Mouse (Mus musculus): ENCODE data around the gene Rab7b. TPM values are rescaled to one million over a fixed set of nuclear protein-coding genes. Genes with fewer than 3 reads are reported as not detected.

The Rab7b gene
- polyA plus RNA-seq, 1 experiment from 2014 or later, result 338 TPM

DNA sequence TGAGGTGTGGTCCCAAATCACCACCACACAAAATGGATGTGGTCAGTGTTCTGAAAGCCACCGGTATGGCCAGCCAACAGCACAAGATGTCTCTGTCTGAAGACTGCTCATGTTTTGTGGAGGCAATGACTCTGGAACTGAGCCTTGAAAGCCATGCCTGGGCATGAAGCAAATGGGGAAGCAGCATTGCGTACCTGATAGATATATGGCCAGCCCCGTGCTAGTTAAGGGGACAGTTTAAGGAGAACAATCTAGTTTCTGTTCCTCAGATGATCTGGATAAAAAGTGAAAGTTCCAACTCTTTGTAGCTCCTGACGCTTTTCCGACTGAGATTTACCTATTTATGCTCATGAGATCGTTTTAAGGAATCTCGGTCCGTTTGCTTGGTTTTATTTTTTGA is 17.4 kb upstream of the Rab7b start:
- no peaks in the 10 kb centered on the region for H3K36me3 ChIP-seq (ENCODE audit: inconsistent target)
- no peaks in the 10 kb centered on the region for H3K79me2 ChIP-seq (ENCODE audit: inconsistent target)
- H3K4me3 ChIP-seq (ENCODE audit: inconsistent target), result no peak overlapping the region
- WGBS (ENCODE audit: missing documents), result 34% methylated on average over 8 of the region's 8 CpGs
- 0 out of 2 replicates have a peak overlapping the region, but pooled peaks have one; percentile 12 for H3K27ac ChIP-seq

DNA sequence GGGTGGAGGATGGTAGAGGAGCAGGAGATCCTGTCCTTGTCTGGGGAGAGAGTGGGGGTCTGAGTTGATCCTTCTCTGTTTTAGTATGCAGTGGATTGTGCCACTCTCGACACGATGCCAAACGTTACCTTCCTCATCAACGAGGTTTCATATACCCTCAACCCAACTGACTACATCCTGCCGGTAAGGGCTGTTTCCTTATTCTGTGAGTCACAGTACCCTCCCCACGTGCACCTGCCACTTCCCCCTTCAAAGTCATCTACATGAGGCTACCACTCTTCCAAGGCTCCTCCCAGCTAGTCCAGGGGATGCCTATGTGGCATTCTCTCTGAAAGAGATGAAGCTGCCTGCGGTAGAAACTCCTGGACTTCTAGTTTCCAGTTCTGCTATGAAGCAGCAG is 16.1 kb upstream of the Rab7b start:
- no peak overlapping the region for H3K4me3 ChIP-seq (ENCODE audit: inconsistent target)
- 9% methylated on average over 7 of the region's 7 CpGs for WGBS (ENCODE audit: missing documents)
- no peak overlapping the region for H3K27ac ChIP-seq
- no peaks in the 10 kb centered on the region for H3K79me2 ChIP-seq (ENCODE audit: inconsistent target)
- H3K36me3 ChIP-seq (ENCODE audit: inconsistent target), result no peaks in the 10 kb centered on the region

DNA sequence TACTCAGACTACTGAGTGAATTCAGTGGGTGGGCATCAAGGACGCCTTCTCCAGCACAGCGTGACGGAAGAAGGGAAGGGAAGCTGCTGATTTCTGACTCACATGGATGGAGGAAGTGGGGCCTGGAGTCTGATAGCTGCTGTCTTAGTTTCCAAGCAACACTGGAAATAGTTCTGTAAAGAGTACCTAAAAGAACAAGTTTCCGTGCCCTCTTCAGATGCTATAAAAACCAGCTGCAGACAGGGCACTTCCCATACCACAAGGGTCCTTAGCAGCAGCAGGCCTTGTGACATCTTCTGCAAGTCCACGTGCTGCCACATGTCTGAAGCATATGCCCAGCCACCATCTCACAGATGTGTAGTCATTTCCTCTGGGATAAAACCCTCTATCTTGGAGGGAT is 8.9 kb upstream of the Rab7b start:
- 26% methylated on average over 5 of the region's 5 CpGs for whole genome bisulfite sequencing (ENCODE audit: missing documents)

DNA sequence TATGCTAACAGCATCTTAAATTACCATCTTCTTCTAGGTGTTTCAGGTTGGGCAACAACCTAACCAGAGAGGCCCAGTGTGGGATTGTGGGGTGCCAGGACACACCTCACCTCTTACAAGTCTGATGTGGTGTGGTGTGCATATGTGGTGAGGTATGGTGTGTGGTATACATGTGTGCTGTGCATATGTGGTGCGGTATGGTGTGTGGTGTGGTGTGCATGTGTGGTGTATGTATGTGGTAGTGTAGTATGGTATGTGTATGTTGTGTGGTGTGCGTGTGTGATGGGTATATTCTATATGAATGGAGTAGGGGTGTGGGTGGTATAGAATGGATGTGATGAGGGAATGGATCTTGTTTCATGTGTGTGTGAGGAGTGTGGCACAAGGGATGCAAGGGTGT is 756 bp upstream of the Rab7b start:
- peak overlapping the region; percentile 99; the same call in 1 of the 2 replicates for H3K27ac ChIP-seq
- 0 out of 2 replicates have a peak, but pooled peaks cover 3% of the 10 kb centered on the region for H3K36me3 ChIP-seq (ENCODE audit: inconsistent target)
- 93% methylated on average over 2 of the region's 2 CpGs for WGBS (ENCODE audit: missing documents)
- H3K4me3 ChIP-seq (ENCODE audit: inconsistent target), result no peak overlapping the region
- H3K79me2 ChIP-seq (ENCODE audit: inconsistent target), result peaks cover 37% of the 10 kb centered on the region

More for the DNA sequence above, 8.9 kb upstream of the Rab7b start:
- Histone ChIP-seq H3K36me3 (ENCODE audit: inconsistent target) (no peaks in the 10 kb centered on the region), H3K79me2 (ENCODE audit: inconsistent target) (no peaks in the 10 kb centered on the region), H3K27ac (peak overlapping the region; percentile 79), H3K4me3 (ENCODE audit: inconsistent target) (no peak overlapping the region)

DNA sequence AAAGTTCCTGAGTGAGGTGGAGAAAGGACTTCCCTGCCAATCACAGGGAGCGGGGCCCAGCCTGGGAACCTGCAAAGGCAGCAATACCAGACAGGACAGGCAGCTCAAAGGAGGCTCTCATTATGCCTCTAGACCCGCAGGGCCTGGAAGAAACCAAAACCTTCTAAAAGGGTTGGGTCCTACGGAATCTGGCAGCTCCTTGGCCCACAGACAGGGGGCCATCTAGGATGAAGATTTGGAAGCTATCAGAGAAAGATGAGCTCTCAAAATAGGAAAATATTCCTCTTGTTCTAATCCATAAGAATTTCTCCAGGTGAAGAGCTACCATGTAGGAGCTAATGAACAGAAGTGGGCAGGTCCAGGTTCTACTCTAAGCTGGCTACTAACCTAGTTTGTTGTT is 521 bp downstream of the Rab7b start:
- WGBS (ENCODE audit: missing documents), result 54% methylated on average over 3 of the region's 3 CpGs
- Histone ChIP-seq H3K36me3 (ENCODE audit: inconsistent target) (0 out of 2 replicates have a peak, but pooled peaks cover 8% of the 10 kb centered on the region), H3K4me3 (ENCODE audit: inconsistent target) (peak overlapping the region; percentile 74), H3K27ac (peak overlapping the region; percentile 99), H3K79me2 (ENCODE audit: inconsistent target) (peaks cover 50% of the 10 kb centered on the region)

DNA sequence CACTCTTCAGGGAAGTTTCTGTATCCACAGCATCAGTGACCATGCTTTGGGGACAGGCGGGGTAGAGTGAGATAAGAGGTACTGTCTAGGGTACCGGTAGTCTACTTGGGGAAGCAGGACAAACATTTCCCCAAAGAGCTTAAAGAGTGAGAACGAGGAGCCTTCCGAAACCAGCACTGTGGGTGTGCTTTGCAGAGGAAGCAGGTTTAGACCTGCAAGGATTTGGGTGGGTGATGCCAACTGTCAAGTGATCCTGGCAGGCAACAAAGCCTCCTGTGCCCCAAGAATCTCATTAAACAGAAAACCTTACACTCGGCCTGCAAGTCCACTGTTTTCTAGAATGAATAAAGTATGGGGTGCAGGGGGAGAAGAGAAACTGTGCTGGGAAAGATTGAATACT is 1.4 kb downstream of the Rab7b start:
- WGBS (ENCODE audit: missing documents), result 32% methylated on average over 5 of the region's 5 CpGs
- Histone ChIP-seq H3K36me3 (ENCODE audit: inconsistent target) (peaks cover 9% of the 10 kb centered on the region; the same call in 1 of the 2 replicates), H3K4me3 (ENCODE audit: inconsistent target) (peak overlapping the region; percentile 74), H3K79me2 (ENCODE audit: inconsistent target) (peaks cover 58% of the 10 kb centered on the region), H3K27ac (peak overlapping the region; percentile 99)

DNA sequence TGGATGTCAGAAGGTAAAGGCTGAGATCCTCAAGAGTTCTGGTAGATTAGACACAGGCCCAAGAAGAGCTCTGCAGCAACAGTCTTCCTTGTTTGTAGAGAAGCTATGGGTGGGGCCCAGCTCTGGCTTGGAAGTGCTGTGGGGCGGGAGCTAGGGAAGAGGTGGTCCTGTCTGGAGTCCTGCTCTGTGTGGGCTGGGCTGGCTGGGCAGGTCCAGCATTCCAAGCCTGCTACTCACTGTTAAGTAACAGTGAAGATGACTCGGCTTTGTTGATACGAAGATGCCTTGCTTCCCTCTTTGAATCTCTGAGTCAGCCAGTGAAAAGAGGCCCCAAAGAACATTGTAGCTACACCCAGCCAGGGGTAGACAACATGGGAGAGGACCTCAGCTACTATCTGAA is 1.9 kb downstream of the Rab7b start:
- Histone ChIP-seq H3K36me3 (ENCODE audit: inconsistent target) (peaks cover 15% of the 10 kb centered on the region; the same call in 1 of the 2 replicates), H3K27ac (peak overlapping the region; percentile 99), H3K79me2 (ENCODE audit: inconsistent target) (peaks cover 64% of the 10 kb centered on the region), H3K4me3 (ENCODE audit: inconsistent target) (peak overlapping the region; percentile 74)
- WGBS (ENCODE audit: missing documents), result 7% methylated on average over 3 of the region's 3 CpGs

DNA sequence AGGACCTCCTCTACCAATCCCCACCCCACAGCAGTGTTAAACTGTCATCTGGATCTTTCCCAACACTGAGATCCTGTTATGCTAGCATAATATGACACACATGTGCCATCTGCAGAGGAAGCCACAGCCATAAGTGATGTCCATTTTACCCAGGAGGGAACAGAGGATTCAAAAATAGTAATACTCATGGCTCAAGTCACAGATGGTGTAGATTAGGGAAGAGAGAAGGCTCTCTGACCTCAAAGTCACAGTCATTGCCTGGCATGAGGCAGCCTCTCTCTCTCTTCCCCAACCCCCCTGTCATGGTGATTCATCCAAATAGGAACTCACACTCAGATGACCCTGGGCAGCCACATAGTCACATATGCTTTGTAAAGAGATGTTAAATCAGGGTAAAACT is 2.9 kb downstream of the Rab7b start:
- H3K4me3 ChIP-seq (ENCODE audit: inconsistent target), result peak overlapping the region; percentile 74; the same call in 1 of the 2 replicates
- H3K27ac ChIP-seq, result peak overlapping the region; percentile 99
- peaks cover 73% of the 10 kb centered on the region for H3K79me2 ChIP-seq (ENCODE audit: inconsistent target)
- H3K36me3 ChIP-seq (ENCODE audit: inconsistent target), result peaks cover 24% of the 10 kb centered on the region; the same call in 1 of the 2 replicates

DNA sequence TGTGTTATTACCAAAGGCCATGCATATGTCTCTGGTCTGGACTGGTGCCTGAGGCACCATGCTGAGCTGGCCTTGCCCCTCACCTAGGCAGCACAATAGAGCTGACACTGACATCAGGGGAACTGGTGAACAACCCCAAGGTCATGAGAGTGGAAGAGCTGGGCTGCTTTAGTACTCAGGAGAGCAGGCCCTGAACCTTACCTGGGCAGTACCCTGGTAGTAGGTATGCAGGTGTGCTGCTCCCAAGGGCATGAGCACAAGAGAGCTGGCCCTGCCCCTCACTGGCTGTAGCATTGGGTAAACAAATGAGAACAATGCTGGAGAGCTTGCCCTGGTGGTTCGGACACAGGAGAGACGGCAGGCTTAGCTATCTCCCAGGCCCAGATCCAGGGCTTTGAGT is 6.8 kb downstream of the Rab7b start:
- peaks cover 76% of the 10 kb centered on the region for H3K79me2 ChIP-seq (ENCODE audit: inconsistent target)
- no peak overlapping the region for H3K27ac ChIP-seq
- 92% methylated on average over 2 of the region's 2 CpGs for WGBS (ENCODE audit: missing documents)
- H3K36me3 ChIP-seq (ENCODE audit: inconsistent target), result peaks cover 53% of the 10 kb centered on the region; the same call in 1 of the 2 replicates
- no peak overlapping the region for H3K4me3 ChIP-seq (ENCODE audit: inconsistent target)

DNA sequence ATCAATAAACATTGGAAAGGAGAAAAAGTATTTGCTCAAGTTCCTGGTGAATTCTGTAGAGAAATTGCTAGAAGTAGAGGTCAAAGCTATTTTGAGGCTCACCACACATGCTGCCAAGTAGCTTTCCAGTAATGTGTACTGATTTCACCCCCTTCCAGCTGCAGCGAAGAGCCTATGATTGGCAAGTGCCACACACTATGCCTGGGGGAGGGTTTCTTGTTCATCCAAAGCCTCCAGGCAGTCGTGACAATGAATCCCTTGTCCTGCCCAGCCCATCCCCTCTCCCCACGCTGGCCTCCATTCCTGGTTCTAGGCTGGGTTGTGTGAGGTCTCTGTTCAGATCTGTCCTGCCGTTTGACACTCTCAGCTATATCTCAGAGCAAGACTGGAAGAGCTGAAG is 7.8 kb downstream of the Rab7b start:
- Histone ChIP-seq H3K79me2 (ENCODE audit: inconsistent target) (peaks cover 78% of the 10 kb centered on the region), H3K36me3 (ENCODE audit: inconsistent target) (peaks cover 53% of the 10 kb centered on the region; the same call in 1 of the 2 replicates), H3K27ac (no peak overlapping the region), H3K4me3 (ENCODE audit: inconsistent target) (no peak overlapping the region)
- WGBS (ENCODE audit: missing documents), result 97% methylated on average over 4 of the region's 4 CpGs

DNA sequence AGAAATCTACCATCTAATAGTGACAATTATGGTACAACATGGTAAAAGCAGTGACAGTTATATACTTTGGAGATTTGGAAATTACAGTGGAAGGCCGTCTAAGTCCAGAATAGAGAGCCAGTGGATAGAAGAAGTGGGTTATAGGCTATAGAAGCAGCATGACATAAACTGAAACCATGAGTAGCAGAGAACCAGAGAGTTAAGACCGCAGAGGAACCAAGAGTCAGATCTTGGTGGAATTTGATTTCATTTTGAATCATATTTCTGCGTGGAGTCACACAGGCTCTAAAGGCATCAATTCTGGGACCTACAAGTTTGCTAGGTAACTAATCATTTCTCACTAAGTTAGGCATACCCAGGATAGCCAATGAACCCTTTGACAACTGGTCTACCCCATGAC is 10.3 kb downstream of the Rab7b start:
- no peak overlapping the region for H3K4me3 ChIP-seq (ENCODE audit: inconsistent target)
- peak overlapping the region; percentile 88 for H3K27ac ChIP-seq
- 94% methylated on average over 3 of the region's 3 CpGs for WGBS (ENCODE audit: missing documents)
- peaks cover 55% of the 10 kb centered on the region for H3K79me2 ChIP-seq (ENCODE audit: inconsistent target)
- peaks cover 46% of the 10 kb centered on the region; the same call in 1 of the 2 replicates for H3K36me3 ChIP-seq (ENCODE audit: inconsistent target)

DNA sequence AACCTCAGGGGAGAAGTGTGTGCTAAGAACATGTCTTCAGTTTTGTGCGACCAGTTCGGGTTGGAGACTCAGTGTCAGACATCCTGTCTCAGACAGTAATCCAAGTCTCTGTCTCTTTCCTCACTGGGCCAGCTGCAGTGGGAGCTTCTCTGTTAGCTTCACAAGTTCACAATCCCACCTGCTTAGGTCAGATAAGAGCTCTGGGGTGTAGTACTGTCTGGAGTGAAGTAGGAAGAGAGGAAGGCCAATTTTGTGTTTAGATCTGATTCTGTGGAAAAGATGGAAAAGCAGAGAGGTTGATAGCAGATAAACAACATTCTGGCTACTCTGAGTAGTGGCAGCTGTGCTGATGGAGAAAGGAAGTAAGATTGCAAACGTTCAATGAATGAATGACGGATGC is 11.1 kb downstream of the Rab7b start:
- Histone ChIP-seq H3K27ac (peak overlapping the region; percentile 88), H3K79me2 (ENCODE audit: inconsistent target) (peaks cover 55% of the 10 kb centered on the region), H3K36me3 (ENCODE audit: inconsistent target) (peaks cover 46% of the 10 kb centered on the region; the same call in 1 of the 2 replicates), H3K4me3 (ENCODE audit: inconsistent target) (no peak overlapping the region)
- 100% methylated on average over 2 of the region's 4 CpGs for WGBS (ENCODE audit: missing documents)

DNA sequence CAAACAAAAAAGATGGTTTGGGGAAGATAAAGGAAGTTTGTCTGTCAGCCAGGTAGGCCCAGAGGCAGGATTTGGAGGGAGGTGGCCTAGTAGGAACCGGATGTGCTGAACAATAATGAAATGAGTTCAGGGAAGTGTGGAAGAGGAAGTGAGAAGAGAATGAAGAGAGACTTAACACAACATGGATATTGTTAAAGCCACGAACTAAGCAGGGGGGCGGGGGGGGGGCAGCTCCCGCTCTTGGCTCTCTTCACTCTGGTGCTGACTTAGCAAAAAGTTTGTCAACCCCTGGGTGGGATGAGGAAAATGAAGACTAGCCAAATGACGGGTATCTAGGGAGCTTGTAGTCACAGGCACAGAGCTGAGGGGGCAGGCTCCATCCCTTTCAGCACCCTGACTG is 12.0 kb downstream of the Rab7b start:
- H3K36me3 ChIP-seq (ENCODE audit: inconsistent target), result peaks cover 44% of the 10 kb centered on the region
- no peak overlapping the region for H3K4me3 ChIP-seq (ENCODE audit: inconsistent target)
- 0% methylated on average over 4 of the region's 5 CpGs for WGBS (ENCODE audit: missing documents)
- H3K79me2 ChIP-seq (ENCODE audit: inconsistent target), result peaks cover 55% of the 10 kb centered on the region
- H3K27ac ChIP-seq, result peak overlapping the region; percentile 88

DNA sequence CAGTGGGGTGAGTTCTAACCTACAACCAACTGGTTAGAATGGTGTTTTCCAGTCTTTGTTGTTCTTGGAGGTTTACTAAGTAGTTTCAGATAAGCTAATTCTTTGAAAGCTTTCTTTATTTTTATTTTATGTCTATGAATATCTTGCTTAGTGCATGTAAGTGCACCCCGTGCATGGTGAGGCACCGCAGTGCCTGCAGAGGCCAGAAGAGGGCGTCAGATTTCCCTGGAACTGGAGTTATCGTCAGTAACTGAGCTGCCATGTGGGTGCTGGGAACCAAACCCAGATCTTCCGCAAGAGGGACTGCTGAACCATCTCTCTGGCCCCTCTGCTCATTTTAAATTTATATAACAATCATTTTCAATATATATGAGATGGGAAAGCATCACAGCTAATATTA is 12.9 kb downstream of the Rab7b start:
- Histone ChIP-seq H3K79me2 (ENCODE audit: inconsistent target) (peaks cover 55% of the 10 kb centered on the region), H3K4me3 (ENCODE audit: inconsistent target) (no peak overlapping the region), H3K27ac (peak overlapping the region; percentile 88), H3K36me3 (ENCODE audit: inconsistent target) (peaks cover 44% of the 10 kb centered on the region)
- 88% methylated on average over 5 of the region's 5 CpGs for WGBS (ENCODE audit: missing documents)

DNA sequence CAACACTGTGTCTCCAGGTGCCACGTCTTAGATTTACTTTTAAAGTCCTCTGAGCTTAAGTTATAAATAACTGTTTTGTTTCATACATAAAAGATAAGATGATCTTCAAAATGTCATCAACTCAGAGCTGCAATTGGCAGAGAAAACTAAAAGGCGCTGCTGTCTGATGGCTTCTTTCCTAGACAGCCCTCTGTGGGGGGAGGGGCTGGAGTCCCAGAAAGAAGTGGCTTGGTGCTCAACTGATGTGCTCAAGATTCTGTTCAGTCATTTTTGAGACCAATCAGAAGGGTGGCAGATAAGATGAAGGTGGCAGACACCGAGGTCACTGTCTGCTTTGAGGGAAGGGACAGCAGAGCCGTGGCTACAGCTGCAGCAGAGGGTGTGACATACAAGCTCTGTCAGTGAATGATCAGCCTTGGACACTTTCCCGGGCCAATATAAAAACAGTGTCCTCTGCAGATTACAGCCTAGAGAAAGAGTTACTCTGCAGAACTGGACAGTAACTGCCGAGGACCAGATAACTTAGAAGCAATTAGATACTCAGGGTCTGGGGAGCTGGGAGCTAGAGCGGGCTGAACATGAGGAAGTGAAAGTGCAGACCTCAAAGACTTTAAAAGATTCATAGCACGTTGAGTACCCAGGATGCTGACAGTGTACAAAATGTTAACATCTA is 13.7 kb downstream of the Rab7b start:
- Histone ChIP-seq H3K4me3 (ENCODE audit: inconsistent target) (no peak overlapping the region), H3K36me3 (ENCODE audit: inconsistent target) (peaks cover 44% of the 10 kb centered on the region), H3K27ac (peak overlapping the region; percentile 88), H3K79me2 (ENCODE audit: inconsistent target) (peaks cover 53% of the 10 kb centered on the region)
- 28% methylated on average over 8 of the region's 8 CpGs for WGBS (ENCODE audit: missing documents)
